Mouse (Mus musculus) gastrocnemius, postnatal 25 days (tissue): Measurements from ENCODE around the gene Slc15a4. TPM values are rescaled to one million over a fixed set of nuclear protein-coding genes. Genes with fewer than 3 reads are reported as not detected.

ENCODE experiments used
- total RNA-seq, 2 experiments: library from RNA; stranded (reverse); gene quantifications; 1 replicate in 1 of 2; 2 replicates in 1 of 2; pipeline ENCODE4 v1.2.3; 2021

Slc15a4 gene
- total RNA-seq, 2 experiments from 2014 or later = 9.9 to 16.4 TPM

Other genes with a start within 250 kb of the Slc15a4 start
- not detected for gene Glt1d1, start 635 bp downstream of the Slc15a4 start, total RNA-seq